8 mouse cellular contexts compared by ENCODE assay signal in the genomic region with DNA sequence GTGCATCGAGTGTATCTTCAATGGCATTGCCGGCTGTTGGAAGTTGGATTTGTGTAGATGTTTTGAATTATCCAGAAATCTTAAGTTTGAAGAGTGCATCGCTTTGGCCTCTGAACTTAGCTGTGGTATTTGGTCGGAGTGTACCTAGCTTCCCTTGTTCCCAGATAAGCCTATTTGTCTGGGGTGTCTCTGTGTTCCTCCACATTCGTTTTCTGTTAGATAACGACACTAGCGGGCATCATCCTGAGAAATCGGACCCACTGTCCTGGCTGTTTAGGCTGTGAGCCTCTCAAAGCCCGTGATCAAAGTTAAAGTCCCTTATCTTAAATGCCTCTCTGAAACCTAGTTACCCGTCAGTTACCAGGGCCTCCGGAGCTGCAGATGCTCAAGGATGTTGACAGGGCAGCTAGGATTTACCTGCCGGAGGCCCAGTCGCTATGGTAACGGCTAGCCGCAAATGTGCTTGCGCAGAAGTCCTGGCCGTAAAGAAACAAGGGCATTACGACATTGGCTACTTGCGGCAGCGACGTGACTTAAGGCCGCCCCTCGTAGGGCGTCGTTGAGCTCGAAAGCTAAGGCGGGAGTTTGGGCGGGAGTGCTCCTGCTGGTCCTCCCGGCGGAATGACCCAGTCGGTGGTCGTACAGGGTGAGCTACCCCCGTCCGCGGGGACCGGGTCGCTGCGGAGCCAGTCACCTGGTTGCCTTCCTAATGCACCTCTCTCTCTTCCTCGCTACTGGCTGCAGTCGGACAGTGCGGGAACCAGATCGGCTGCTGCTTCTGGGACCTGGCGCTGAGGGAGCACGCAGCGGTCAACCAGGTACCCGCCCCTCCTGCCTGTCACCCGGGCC. TPM values are rescaled to one million over a fixed set of nuclear protein-coding genes. Genes with fewer than 3 reads are reported as not detected.
DNase-seq lines count a peak whose midpoint lies in the region; ATAC-seq and TF ChIP-seq lines count a peak whose summit lies in the region.

A gene (minus strand): TSS at position 453 of the 849 bp plus-strand sequence.
A gene (plus strand): TSS at position 515 of the 849 bp plus-strand sequence.

- dilution Hi-C loops in CH12.LX (cut with MboI; ENCODE audit: extremely low pct_ligation_motif_present, extremely low pct_unique_long_range_greater_than_20kb, low sequenced_read_pairs): no loop called here

- in situ Hi-C loops in CH12.LX (cut with MboI; ENCODE audit: low pct_ligation_motif_present, low pct_unique_long_range_greater_than_20kb, low sequenced_read_pairs): no loop called here

- no peak for TF ChIP-seq CTCF in CH12.LX (conservative IDR thresholded peaks at IDR 0.05 in 1 of 2, IDR thresholded peaks at IDR 0.05 in 1 of 2; ENCODE audit: low read depth in 2 of 2, low read length in 2 of 2)

- H3K27me3 ChIP-seq in CH12.LX (replicated peaks): no peaks in the 10 kb centered on the region
- H3K27me3 ChIP-seq in forebrain, embryonic 11.5 days (ENCODE audit: control insufficient read depth, insufficient read depth, low read length): no peaks in the 10 kb centered on the region
- no peaks in the 10 kb centered on the region for H3K27me3 ChIP-seq in heart, embryonic 16.5 days (ENCODE audit: control insufficient read depth, insufficient read depth, low read length)
- no peaks in the 10 kb centered on the region for H3K27me3 ChIP-seq in liver, embryonic 15.5 days
- H3K27me3 ChIP-seq in neural tube, embryonic 12.5 days (replicated peaks): no peaks in the 10 kb centered on the region

- H3K9me3 ChIP-seq in CH12.LX (replicated peaks; ENCODE audit: low read length): no peaks in the 10 kb centered on the region
- no peaks in the 10 kb centered on the region for H3K9me3 ChIP-seq in forebrain, embryonic 11.5 days (ENCODE audit: control insufficient read depth, low read length)
- H3K9me3 ChIP-seq in heart, embryonic 16.5 days (replicated peaks; ENCODE audit: control insufficient read depth, low read length): no peaks in the 10 kb centered on the region
- no peaks in the 10 kb centered on the region for H3K9me3 ChIP-seq in liver, embryonic 15.5 days (replicated peaks)
- no peaks in the 10 kb centered on the region for H3K9me3 ChIP-seq in neural tube, embryonic 12.5 days

- peak; percentile 96 for DNase-seq in CH12.LX (ENCODE audit: extremely low read depth)
- peak; percentile 90 for DNase-seq in c-Kit-positive CD71-positive TER-119-negative erythroid progenitor cells, embryonic 14.5 days (ENCODE audit: low read depth)
- DNase-seq in forebrain, embryonic 11.5 days (ENCODE audit: low spot score): peak; percentile 91
- peak; percentile 94 to 96 for DNase-seq in kidney, postnatal 36 days
- DNase-seq in telencephalon, adult 2 months (ENCODE audit: low read depth, low spot score): peak; percentile 98

- no peak for TF ChIP-seq EP300 in CH12.LX (IDR thresholded peaks at IDR 0.05; ENCODE audit: low read length)

- TF ChIP-seq POLR2A in CH12.LX (IDR thresholded peaks at IDR 0.05; ENCODE audit: low read depth, low read length): peak; percentile 85

- no peak for TF ChIP-seq RAD21 in CH12.LX (IDR thresholded peaks at IDR 0.05; ENCODE audit: low read depth, low read length)

- peak within 1 kb of the TSS; percentile 61 for H3K4me2 ChIP-seq in CH12.LX (ENCODE audit: insufficient read depth, low read depth, poor library complexity, severe bottlenecking)
- H3K4me2 ChIP-seq in forebrain, embryonic 11.5 days (ENCODE audit: low read depth, low read length, severe bottlenecking): peak within 1 kb of the TSS; percentile 74
- peak within 1 kb of the TSS; percentile 96 for H3K4me2 ChIP-seq in heart, embryonic 16.5 days (ENCODE audit: low read depth, low read length)
- peak within 1 kb of the TSS; percentile 83 for H3K4me2 ChIP-seq in liver, embryonic 15.5 days
- peak within 1 kb of the TSS; percentile 88 for H3K4me2 ChIP-seq in neural tube, embryonic 12.5 days (replicated peaks)

- peaks cover 8% of the 10 kb centered on the region for H3K79me2 ChIP-seq in CH12.LX (replicated peaks; ENCODE audit: control insufficient read depth, extremely low read depth, insufficient read depth, poor library complexity, severe bottlenecking)

- no peak within 1 kb of the TSS for H3K27ac ChIP-seq in CH12.LX (ENCODE audit: insufficient read depth, low read depth)
- H3K27ac ChIP-seq in forebrain, embryonic 11.5 days (ENCODE audit: low read depth, low read length): peak within 1 kb of the TSS; percentile 50; the same call in 1 of the 2 replicates
- peak within 1 kb of the TSS; percentile 42; the same call in 1 of the 2 replicates for H3K27ac ChIP-seq in heart, embryonic 16.5 days (ENCODE audit: low read length)
- H3K27ac ChIP-seq in liver, embryonic 15.5 days (replicated peaks): peak within 1 kb of the TSS; percentile 59
- H3K27ac ChIP-seq in neural tube, embryonic 12.5 days: no peak within 1 kb of the TSS

- H3K36me3 ChIP-seq in CH12.LX (replicated peaks in 1 of 2; ENCODE audit: control insufficient read depth in 1 of 2, insufficient read depth in 1 of 2, low read length in 1 of 2): peaks cover 12 to 31% of the 10 kb centered on the region in 2 experiments
- no peaks in the 10 kb centered on the region; the same call in 1 of the 2 replicates for H3K36me3 ChIP-seq in forebrain, embryonic 11.5 days (ENCODE audit: control insufficient read depth, insufficient read depth, low read length)
- no peaks in the 10 kb centered on the region for H3K36me3 ChIP-seq in heart, embryonic 16.5 days (ENCODE audit: control insufficient read depth, insufficient read depth)
- peaks cover 4% of the 10 kb centered on the region; the same call in 1 of the 2 replicates for H3K36me3 ChIP-seq in liver, embryonic 15.5 days (replicated peaks)
- peaks cover 13% of the 10 kb centered on the region; the same call in 1 of the 2 replicates for H3K36me3 ChIP-seq in neural tube, embryonic 12.5 days

- 4% methylated on average over 47 of the region's 47 CpGs for WGBS in forebrain, embryonic 11.5 days
- 4% methylated on average over 47 of the region's 47 CpGs for WGBS in heart, embryonic 16.5 days
- 4% methylated on average over 47 of the region's 47 CpGs for WGBS in liver, embryonic 15.5 days (ENCODE audit: insufficient replicate concordance)
- WGBS in neural tube, embryonic 12.5 days: 5% methylated on average over 47 of the region's 47 CpGs

- peaks cover 0 to 16% of the 10 kb centered on the region in 2 experiments; a peak in 2 of 4 replicates for H3K4me1 ChIP-seq in CH12.LX (ENCODE audit: control insufficient read depth in 1 of 2, insufficient read depth in 2 of 2)
- no peaks in the 10 kb centered on the region for H3K4me1 ChIP-seq in forebrain, embryonic 11.5 days (replicated peaks; ENCODE audit: control insufficient read depth, insufficient read depth, low read length)
- H3K4me1 ChIP-seq in heart, embryonic 16.5 days (ENCODE audit: control insufficient read depth, insufficient read depth, low read length): peaks cover 7% of the 10 kb centered on the region
- peaks cover 16% of the 10 kb centered on the region; the same call in 1 of the 2 replicates for H3K4me1 ChIP-seq in liver, embryonic 15.5 days (replicated peaks)
- peaks cover 10% of the 10 kb centered on the region; the same call in 1 of the 2 replicates for H3K4me1 ChIP-seq in neural tube, embryonic 12.5 days

- peak within 1 kb of the TSS; percentile 42; the same call in 1 of the 2 replicates for H3K9ac ChIP-seq in CH12.LX (ENCODE audit: insufficient read depth, low read depth)
- H3K9ac ChIP-seq in forebrain, embryonic 11.5 days (ENCODE audit: low read length): peak within 1 kb of the TSS; percentile 74
- H3K9ac ChIP-seq in heart, embryonic 16.5 days (ENCODE audit: low read length): peak within 1 kb of the TSS; percentile 90
- peak within 1 kb of the TSS; percentile 72 for H3K9ac ChIP-seq in liver, embryonic 15.5 days
- H3K9ac ChIP-seq in neural tube, embryonic 12.5 days: peak within 1 kb of the TSS; percentile 73

- peak within 1 kb of the TSS; percentile 79 to 89 (median 81) for H3K4me3 ChIP-seq in CH12.LX (replicated peaks in 1 of 3; ENCODE audit: low read depth in 2 of 3, low read length in 2 of 3, poor library complexity in 1 of 3)
- peak within 1 kb of the TSS; percentile 67 for H3K4me3 ChIP-seq in forebrain, embryonic 11.5 days (ENCODE audit: low read depth, low read length)
- H3K4me3 ChIP-seq in heart, embryonic 16.5 days (ENCODE audit: low read length): peak within 1 kb of the TSS; percentile 85
- peak within 1 kb of the TSS; percentile 72 for H3K4me3 ChIP-seq in liver, embryonic 15.5 days (replicated peaks)
- peak within 1 kb of the TSS; percentile 77 for H3K4me3 ChIP-seq in neural tube, embryonic 12.5 days

- ATAC-seq in forebrain, embryonic 11.5 days (replicated peaks; ENCODE audit: low FRiP score): peak; percentile 92
- ATAC-seq in heart, embryonic 16.5 days (replicated peaks; ENCODE audit: extremely low read depth, insufficient read depth, low FRiP score): peak; percentile 79
- peak; percentile 88 for ATAC-seq in liver, embryonic 15.5 days (ENCODE audit: insufficient read depth)
- ATAC-seq in neural tube, embryonic 12.5 days (ENCODE audit: low FRiP score, low read depth): peak; percentile 93

TF ChIP-seq in CH12.LX, 34 proteins besides CTCF, POLR2A, EP300 and RAD21 (continues in another document):
- no peak for TF ChIP-seq PAX5 (IDR thresholded peaks at IDR 0.05; ENCODE audit: low read length)
- peak; percentile 79 for TF ChIP-seq NELFE (IDR thresholded peaks at IDR 0.05; ENCODE audit: low read depth, low read length)
- peak; percentile 61; the same call in 1 of the 2 replicates for TF ChIP-seq E2F4 (IDR thresholded peaks at IDR 0.05; ENCODE audit: insufficient replicate concordance, low read depth, low read length)
- TF ChIP-seq POLR2AphosphoS2 (IDR thresholded peaks at IDR 0.05; ENCODE audit: low read depth, low read length): peak; percentile 52; the same call in 1 of the 2 replicates

RNA-seq across cellular contexts. Expression of the first gene that starts in this region (rescaled TPM):
- total RNA-seq in CH12.LX (2012; rRNA removed): 8.2 and 11.2 TPM in 2 replicates
- 17.3 and 18.3 TPM in 2 replicates for total RNA-seq in CH12.LX (2014; rRNA removed)
- 6.2 and 6.9 TPM in 2 replicates for polyA plus RNA-seq in CH12.LX (2012; ENCODE audit: insufficient read length, low read depth)
- polyA plus RNA-seq in forebrain, embryonic 11.5 days (2014; fragmentation: Nextera tagmentation; extraction: Ambion mirVana): 12.5 and 13.3 TPM in 2 replicates
- 8.7 and 10.7 TPM in 2 replicates for polyA plus RNA-seq in heart, embryonic 16.5 days (2015; fragmentation: Nextera tagmentation; extraction: Ambion mirVana)
- polyA plus RNA-seq in liver, embryonic 15.5 days (2015; fragmentation: Nextera tagmentation; extraction: Ambion mirVana): 0.89 and 0.91 TPM in 2 replicates
- polyA plus RNA-seq in neural tube, embryonic 12.5 days (2016; fragmentation: Nextera tagmentation; extraction: Ambion mirVana): 20.3 and 24.0 TPM in 2 replicates

RNA-seq across cellular contexts. Expression of the second gene that starts in this region (rescaled TPM):
- total RNA-seq in CH12.LX (2012; rRNA removed) (8.4 and 11.7 TPM in 2 replicates), CH12.LX (2014; rRNA removed) (16.1 and 16.7 TPM in 2 replicates)
- 13.3 and 14.6 TPM in 2 replicates for polyA plus RNA-seq in CH12.LX (2012; ENCODE audit: insufficient read length, low read depth)
- polyA plus RNA-seq in forebrain, embryonic 11.5 days (2014; fragmentation: Nextera tagmentation; extraction: Ambion mirVana): 23.2 and 25.4 TPM in 2 replicates
- 7.9 and 11.9 TPM in 2 replicates for polyA plus RNA-seq in heart, embryonic 16.5 days (2015; fragmentation: Nextera tagmentation; extraction: Ambion mirVana)
- 4.4 and 4.9 TPM in 2 replicates for polyA plus RNA-seq in liver, embryonic 15.5 days (2015; fragmentation: Nextera tagmentation; extraction: Ambion mirVana)
- polyA plus RNA-seq in neural tube, embryonic 12.5 days (2016; fragmentation: Nextera tagmentation; extraction: Ambion mirVana): 14.5 and 17.1 TPM in 2 replicates

Comparison
In these comparisons a context has a peak if more than half of its experiments do, and no peak if none do; other contexts are left out.
1. H3K27ac ChIP-seq: peak in forebrain, embryonic 11.5 days (single experiment), heart, embryonic 16.5 days (single experiment) and liver, embryonic 15.5 days (single experiment); none in CH12.LX (single experiment) and neural tube, embryonic 12.5 days (single experiment).
2. Peak in every context shown above with its lines, with median percentiles within 50 percentile points of each other: DNase-seq, H3K4me2 ChIP-seq, H3K4me3 ChIP-seq, H3K9ac ChIP-seq and ATAC-seq.